Mouse (Mus musculus) B cell, adult 62 days (primary cell): Measurements from ENCODE around the gene Gm10128. TPM values are rescaled to one million over a fixed set of nuclear protein-coding genes. Genes with fewer than 3 reads are reported as not detected.

Experiments used
- total RNA-seq: library from RNA; stranded (reverse); gene quantifications from 4 replicates; pipeline ENCODE4 v1.2.4, GENCODE M21; 2023

Gm10128 gene
- total RNA-seq: not detected in 4 replicates

DNA sequence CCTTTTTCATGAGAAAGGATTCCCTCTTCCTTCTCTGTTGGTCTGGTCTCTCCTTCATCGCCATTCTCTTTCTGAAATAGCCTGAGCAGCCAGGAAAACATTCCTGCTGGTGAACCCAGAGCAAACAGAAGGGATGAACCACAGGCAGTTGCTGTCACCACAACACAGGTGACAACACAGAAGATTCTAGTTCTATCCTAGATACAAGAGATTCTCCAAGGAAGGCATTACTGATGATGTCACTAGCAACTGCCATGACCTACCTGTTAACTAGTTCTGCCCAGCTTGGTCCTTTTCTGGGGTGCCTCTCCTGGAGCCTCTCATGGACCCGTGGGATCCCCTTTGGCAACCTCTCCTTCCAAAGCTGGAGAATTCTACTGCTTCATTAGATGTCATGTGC is at the start of gene Gm10128:
Gm10128 (minus strand) TSS at position 101 of the 400 bp plus-strand sequence.

DNA sequence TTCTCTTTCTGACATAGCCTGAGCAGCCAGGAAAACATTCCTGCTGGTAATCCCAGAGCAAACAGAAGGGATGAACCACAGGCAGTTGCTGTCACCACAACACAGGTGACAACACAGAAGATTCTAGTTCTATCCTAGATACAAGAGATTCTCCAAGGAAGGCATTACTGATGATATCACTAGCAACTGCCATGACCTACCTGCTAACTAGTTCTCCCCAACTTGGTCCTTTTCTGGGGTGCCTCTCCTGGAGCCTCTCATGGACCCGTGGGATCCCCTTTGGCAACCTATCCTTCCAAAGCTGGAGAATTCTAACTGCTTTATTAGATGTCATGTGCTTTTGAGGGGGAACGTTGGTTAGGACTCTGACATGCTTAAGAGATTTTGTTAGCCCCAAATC is 48.3 kb downstream of the Gm10128 start, which contains the start of gene Gm10338:
Gm10338 (minus strand) TSS at position 101 of the 400 bp plus-strand sequence.

Other genes starting within 250 kb of the Gm10128 start
- not detected in 4 replicates for gene Gm3755, start 193.1 kb downstream of the Gm10128 start, total RNA-seq
- not detected in 4 replicates for gene Gm3752, start 160.2 kb downstream of the Gm10128 start, total RNA-seq
- not detected in 4 replicates for gene Gm3558, start 75.4 kb downstream of the Gm10128 start, total RNA-seq
- not detected in 4 replicates for gene Gm10338, start 48.4 kb downstream of the Gm10128 start, total RNA-seq
- gene Gm26661, start 147.6 kb upstream of the Gm10128 start, total RNA-seq: not detected in 4 replicates
- gene Flnb, start 174.0 kb upstream of the Gm10128 start, total RNA-seq: 14.4 to 16.3 TPM (median 15.9 TPM) in 4 replicates